Mouse (Mus musculus) cerebellum, postnatal 36 days (tissue): ENCODE measurements at regions not wholly inside any gene's neighbourhood (a gene's known extent, or its start where the extent isn't known, plus 50 kb on each side); places are given as distances from the start of the nearest gene placed in this dataset.

Experiments used
- DNase-seq, 2 experiments: peaks; one replicate each; pipeline ENCODE4 v3.0.0; 2021 to 2022; ENCODE audit warnings: mixed read lengths in 2 of 2

DNA sequence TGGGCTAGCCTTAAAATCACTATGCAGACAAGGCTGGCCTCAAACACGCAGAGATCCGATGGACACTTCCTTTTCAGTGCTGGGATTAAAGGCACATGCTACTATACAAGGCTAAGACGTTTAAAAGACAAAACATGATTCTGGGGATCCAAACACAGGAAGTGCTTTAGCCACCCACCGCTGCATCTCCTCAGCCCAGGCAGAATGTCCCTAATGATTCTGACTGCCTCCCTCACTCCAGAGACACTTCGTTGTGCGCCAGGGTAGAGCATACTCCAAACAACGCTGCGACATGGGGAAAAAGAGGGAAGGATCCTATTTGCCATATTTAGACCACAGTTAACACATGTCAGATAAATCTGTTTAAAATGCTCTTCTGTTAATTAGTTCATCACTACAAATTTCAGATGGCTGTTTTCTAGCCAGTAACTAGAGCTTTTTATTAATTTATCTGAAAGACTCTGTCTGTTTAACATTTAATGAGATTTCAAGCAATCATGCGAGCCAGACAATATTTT, 443.5 kb downstream of the Kif2b start:
- DNase-seq, result no peak

DNA sequence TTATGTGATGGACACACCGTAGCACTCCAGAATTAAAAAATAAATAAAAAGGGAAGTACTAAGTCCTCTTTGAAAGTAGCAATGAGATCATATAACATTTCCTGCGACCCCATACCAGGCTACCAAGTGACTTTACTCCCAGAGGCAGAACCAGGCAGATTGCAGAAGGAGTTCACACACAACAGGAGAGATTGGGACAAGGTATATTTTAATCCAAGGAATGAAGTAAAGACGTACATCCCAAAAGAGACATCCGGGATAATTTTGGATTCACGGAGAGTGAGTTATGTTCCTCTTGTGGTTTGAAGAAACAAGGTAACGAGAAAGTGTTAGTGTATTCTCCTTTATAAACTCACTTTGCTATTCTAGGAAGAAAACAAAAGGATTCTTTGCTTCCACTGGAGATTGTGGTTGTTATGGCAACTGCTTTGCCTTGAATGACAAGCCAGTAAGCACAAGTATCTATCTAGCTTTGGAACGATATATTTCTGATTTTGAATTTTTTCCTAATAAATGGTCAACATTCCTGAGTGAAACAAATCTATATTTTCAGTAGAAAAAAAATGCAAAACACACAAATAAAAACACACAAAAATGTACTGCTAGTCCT, 444.5 kb downstream of the Kif2b start:
- DNase-seq, result no peak

DNA sequence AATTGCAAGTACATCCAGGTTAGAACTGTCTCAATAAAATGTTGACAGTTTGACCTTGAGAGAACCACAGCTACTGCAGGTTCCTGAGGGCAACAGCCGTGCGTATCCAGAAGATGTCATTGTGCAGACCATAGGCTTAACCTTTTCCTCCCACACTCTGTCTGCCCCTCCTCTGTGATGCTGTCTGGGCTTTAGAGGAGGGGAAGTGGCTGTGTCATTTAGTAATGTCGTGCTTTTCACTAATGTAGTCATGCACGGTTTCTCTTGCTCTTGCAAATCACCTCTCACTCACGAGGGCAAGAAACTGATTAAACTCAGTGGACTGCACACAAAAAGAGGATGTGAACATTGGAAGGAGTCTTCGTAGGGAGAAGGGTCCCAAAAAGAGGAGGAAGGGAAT, 443.8 kb upstream of the Tom1l1 start:
- DNase-seq, result no peak

DNA sequence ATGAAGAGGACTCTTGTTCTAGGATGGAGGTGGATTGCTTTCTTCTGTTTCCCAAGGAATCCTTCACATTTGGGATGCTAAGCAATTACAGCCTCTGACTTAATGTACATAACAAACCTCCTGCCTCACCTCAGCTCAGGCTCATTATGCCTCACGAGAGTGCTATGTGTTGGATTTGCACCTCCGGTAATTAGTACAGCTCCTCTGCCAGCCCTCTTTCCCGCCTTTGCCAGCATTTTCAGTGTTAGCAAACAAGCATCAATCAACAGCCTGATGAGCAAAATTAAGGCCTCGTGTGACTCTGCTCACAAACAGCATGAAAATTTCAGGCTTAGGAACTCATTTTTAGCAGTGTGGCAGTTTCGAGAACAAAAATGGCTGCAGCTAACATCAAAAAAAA, 410.0 kb upstream of the Tom1l1 start:
- no peak for DNase-seq

DNA sequence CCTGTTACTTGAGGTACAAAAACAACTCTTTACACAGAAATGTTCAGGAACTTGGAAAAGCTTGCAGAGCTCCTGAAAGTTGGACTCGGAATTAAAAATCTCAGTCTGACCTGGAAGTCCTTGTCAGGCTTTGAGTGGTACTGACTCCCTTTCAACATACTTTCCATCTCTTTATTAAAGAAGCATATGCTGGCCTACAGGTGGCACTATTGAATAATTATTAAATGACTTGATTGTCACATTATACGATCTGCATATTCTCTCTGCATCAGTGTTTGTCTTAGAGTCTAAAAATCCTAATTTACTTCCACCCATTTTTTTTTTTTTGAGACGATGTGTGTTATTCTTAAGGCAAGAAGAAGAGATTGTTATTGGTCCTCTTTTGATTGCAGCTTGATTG, 409.4 kb upstream of the Tom1l1 start:
- DNase-seq, result no peak

DNA sequence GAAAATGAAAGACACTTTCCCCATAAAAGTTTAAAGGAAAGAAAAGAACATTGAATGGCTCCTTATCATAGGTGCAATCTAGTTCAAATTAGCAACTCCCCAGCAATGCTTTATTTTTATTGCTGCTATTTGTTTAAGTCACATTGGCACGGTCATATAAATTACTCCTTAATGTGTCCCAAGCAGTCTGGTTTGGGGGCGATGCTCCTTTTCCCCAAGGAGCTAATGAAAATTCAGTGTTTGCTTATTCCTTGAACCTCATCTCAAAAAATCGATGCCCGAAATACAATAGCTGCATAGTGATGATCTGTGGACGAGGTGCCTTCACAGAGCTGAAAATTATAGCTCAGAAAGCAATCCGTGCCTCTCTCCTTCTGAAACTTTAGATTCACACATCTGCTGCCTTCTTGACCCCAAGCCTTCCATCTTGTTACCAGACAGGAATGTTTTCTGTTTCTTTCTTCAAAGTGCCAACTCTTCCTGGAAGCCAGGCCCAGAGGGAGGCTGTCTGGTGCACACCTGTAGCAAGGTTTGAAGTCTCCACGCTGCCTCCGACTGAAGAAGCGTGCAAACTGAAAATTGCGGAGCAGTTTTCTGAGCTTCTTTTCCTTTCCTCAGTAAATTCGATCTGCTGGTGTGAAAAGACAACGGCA, 408.0 kb upstream of the Tom1l1 start:
- DNase-seq, result no peak

DNA sequence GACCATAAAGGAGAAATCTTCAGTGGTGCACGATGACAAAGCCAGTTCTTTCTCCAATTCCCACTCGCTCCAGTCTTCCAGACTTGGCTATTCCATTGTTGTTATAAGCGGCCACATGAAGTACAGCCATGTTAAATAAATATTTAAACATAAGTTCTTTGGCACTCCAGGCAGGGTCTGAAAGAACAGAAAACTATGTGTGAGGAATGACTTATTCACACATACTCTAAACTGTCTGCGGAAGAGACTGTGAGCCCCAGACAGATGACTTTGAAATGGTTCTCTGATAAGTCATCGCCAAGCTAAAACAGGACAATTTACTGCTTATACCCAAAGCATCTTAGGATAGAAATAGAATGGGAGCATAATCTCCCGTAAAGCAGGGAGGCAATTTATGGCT, 377.2 kb upstream of the Tom1l1 start:
- no peak for DNase-seq

DNA sequence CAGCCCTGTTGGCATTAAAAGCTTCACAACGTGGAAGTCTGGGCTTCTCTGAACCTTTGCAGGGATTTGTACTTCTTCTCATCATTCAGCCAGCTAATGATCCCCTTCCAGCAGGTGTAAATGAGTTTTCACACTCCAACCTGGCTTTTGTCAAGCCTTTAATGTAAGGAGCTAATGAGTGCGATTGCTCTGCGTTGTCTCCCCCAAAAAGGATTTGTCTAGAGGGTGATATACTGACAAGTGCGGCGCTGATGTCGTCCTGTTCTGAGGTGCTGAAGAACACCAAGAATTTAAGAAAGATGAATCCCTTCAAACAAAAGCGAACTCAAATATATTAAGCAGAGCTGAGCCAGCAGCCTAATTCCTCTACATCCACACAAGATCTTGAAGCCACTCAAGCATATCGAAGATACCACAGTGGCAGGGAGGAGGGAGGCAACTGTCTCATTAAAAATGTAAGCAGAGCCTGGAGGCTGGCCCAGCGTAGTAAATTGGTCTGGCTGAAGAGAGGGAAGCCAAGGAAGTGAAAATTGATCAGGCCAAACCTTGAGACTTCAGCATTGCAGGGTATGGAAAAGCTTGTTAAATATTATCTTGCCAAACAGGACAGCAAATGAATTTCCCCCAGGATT, 368.9 kb upstream of the Tom1l1 start:
- DNase-seq, result no peak

DNA sequence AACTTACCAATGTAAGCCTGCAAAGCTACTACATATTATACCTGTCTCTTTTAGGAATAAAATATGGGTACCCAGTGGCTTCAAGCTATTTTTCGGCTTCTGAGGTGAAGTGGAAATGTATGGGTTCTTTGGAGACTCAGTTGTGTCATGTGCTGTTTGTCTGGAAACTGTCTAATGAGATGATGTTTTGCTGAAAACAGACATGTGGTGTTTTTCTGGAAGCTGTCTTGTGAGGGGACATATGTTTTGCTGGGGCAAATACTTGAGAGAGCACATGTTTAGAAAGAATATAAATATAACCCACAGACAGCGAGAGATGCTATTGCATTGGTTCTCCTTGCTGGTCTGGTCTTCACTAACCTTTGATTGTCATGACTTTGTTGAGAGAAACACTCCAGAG, 365.2 kb upstream of the Tom1l1 start:
- DNase-seq, result no peak

DNA sequence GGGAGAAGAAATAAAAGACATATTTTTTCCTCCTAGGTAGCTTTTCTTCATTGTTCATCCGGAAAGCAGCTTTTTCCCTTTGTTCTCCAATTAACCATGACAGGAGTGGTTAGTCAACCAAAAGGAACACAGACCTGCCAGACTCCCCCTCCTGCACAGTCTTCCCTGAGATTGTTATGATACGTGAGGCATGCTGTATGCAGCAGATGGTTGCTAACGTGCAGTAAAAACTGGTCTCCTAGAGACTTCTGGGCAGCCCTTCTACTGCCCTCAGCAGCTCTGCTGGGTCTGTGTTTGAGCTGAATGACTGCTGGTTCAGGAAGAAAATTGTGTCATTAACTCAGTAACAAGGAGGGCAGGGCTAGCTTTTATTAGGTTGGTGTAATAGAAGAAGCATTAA, 363.5 kb upstream of the Tom1l1 start:
- DNase-seq, result no peak

DNA sequence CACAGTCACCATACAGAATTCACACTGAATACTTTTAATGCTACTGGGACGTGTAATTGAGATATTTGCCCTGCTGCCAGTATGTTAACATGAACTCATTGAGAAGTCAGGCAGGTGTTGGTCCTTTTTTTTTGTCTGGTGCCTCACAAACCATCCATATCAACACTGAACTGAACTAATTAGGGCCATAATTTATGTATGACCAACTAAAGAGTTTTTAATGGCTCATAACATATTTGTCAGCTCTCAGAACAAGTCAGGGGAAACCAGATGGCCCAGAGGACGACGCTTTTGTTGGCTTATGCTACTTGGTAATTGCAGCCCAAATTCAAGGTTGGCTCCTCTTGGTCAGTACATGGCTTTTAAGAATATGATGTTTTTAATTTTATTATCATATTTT, 353.3 kb upstream of the Tom1l1 start:
- DNase-seq, result no peak
